Mouse (Mus musculus) heart, postnatal 25 days (tissue): ENCODE data around the gene Ccdc51. TPM values are rescaled to one million over a fixed set of nuclear protein-coding genes. Genes with fewer than 3 reads are reported as not detected.
A peak's percentile ranks its signal among the peaks of the same experiment; 100 is the strongest.

Source experiments
- DNase-seq: peaks from one replicate; pipeline ENCODE4 v3.0.0; 2022; ENCODE audit warnings: low spot score
- intact Hi-C: fragments of 180-260 bp; cut with DNase I; formaldehyde crosslinking; loops from one replicate; pipeline ENCODE4 v1.15.1; 2025
- total RNA-seq, 2 experiments: library from RNA; stranded (reverse); gene quantifications; 2 replicates each; pipeline ENCODE4 v1.2.3; 2021

Gene Ccdc51
- 10 to 100 TPM; 11.5 to 12.2 TPM for total RNA-seq

DNA sequence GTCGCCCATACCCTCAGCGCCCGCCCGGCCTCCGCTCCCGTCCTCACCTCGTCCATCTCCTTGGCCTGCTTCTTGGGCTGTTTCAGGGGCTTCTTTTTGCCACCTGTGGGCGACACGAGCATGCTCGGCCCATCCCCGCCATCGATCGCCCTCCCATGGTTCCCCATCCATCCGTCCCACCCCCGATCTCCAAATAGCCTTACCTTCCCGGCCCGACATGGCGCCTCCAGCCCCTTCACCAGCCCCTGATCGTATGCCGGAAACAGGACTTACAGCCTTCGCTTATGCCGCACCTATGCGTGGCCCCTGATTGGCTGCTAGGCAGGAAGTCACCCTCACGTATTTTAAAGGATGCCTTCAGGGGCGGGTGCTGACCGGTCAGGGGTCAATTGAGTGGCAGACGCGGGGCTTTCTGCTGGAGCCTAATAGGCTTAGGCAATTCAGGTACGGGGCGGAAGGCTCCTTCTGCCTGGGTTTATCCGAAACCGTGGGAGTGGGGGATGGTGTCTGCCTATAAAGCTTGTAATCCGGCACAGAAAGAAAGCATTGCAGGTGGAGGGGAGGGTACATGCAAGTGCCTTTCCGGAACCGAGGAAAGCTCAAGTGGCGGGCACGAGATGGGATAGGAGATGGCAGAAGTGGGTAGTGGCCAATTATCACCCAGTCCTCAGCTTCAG is at the start of gene Ccdc51, which contains the start of gene Tma7:
Ccdc51 (plus strand) TSS at position 370 of the 677 bp plus-strand sequence.
Tma7 (minus strand) TSS at position 464 of the 677 bp plus-strand sequence.
- intact Hi-C loops = no loop called here
- DNase-seq = peak; percentile 74

DNA sequence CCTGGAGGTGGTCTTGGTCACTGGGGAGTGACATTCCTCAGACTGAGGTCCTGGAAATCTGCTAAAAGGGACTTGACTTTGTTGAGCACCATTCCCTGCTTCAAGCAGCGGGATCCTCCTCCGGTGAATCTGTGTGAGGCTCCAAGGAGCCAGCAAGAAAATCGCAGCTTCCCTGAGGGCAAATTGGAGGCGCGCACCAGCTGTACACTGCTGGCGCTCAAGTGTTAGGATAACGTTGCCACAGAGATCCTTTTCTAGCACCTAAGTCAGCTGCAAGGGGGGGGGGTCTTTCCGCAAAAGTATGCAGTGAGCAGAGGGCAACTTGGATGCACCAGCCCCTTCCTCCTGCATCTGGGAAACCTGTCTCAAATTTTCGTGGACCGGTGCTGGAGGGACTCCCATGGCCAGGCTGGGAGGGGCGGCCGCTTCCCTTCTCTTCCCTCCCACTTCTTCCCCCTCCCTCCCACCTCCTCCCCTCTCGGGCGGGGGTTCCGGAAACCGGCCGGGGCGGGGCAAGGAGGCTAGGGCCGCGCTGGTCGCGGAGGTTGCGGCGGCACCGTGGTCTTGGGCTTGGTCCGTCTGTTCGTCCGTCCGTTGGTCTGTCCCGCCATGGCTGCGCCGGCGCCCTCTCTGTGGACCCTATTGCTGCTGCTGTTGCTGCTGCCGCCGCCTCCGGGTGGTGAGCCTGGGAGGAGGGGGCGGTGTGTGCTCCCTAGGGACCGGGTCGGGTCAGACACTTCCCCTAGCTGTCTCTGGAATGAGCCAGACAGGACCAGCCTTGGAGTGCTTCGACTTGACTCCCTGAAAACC is 44.0 kb upstream of the Ccdc51 start, which contains the start of gene Shisa5:
Shisa5 (plus strand) TSS at position 480 of the 810 bp plus-strand sequence.
- intact Hi-C loops = loop anchor here (2.0 kb wide), 1 partner anchor 21 kb away; the partner anchor contains the start of gene Trex1
- peak; percentile 78 for DNase-seq

DNA sequence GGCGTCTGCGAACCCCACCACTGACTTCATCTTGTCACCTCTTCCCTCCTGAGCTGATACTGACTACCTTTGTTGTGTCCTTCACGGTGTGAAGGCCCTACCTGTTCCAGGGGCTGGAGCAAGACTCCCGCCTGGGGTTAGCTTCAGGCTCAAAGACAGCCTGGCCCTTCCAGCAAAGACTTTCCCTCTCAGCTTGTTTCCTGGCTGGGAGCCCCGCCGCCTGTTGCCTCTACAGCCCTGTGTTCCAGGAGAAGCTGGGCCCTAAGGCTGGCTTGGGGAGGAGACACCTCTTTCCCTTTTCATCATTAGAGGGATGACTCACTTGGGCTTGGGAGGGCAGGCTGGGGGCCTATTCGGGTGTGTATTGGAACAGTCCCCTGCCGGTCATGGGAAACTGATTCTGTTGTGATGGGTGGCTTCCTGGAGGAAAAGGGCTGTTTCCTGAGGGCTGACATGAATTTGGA is 43.4 kb upstream of the Ccdc51 start:
- intact Hi-C loops = loop anchor here (2.0 kb wide), 1 partner anchor 20 kb away; the partner anchor contains the start of gene Trex1
- DNase-seq = peak; percentile 71

DNA sequence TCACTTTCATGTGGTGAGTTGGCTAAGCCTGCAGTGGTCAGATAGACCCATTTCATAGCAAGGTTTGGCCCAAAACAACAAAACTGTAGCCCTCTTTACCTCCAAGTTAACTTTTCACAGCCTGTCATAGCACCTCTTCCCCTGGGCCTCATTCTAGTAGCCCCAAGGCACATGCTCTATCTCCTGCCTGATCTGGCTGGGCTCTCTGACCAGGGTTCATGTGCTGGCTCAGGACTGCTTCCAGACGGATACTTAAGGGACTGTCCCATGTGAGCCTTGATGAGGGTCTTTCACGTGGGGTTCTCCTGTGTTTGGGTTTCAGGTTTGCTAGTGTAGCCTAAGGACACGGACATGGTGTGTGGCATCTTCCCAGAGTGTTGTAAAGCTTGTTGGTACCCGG is 42.6 kb upstream of the Ccdc51 start:
- intact Hi-C loops = loop anchor here (2.0 kb wide), 1 partner anchor 19 kb away; the partner anchor contains the start of gene Trex1

DNA sequence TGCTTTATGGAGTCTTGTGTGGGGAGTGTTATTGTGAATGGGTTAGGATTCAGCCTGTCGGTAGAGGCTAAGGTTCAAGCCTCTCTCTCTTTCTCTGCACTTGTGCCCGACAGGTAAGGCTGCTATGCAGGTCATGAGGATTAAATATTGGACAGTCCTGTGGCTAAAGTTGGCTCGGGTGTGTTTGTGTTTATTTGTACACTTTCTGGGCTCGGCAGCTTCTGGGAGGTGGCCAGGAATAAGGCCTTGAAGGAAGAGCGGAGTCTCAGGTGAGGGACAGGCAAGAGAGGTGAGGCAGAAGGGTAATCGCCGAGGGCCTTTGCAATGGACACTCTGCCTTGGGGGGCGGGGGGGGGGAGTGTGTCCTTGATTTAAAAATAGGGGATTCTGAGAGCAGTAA is 42.1 kb upstream of the Ccdc51 start:
- intact Hi-C loops = no loop called here

More for the DNA sequence above, 42.6 kb upstream of the Ccdc51 start:
- no peak for DNase-seq

DNA sequence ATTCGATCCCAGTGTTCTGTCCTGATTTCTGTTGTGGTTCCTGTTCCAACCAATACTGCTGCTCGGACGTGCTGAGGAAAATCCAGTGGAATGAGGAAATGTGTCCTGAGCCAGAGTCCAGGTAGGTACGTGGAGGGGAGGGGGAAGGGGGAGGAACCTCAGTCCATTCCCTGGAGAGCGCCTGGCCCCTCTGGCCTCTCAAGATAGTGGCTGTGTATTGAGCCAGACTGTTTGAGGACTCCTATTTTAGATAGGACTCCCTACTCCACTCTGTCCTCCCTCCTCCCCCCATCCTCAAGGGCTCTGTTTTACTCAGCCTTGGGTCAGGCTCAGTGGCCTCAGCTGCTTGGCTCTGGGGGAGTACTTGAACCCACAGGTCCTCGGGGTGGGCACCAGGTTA is 41.4 kb upstream of the Ccdc51 start:
- intact Hi-C loops = no loop called here
- no peak for DNase-seq

More for the DNA sequence above, 42.1 kb upstream of the Ccdc51 start:
- no peak for DNase-seq

DNA sequence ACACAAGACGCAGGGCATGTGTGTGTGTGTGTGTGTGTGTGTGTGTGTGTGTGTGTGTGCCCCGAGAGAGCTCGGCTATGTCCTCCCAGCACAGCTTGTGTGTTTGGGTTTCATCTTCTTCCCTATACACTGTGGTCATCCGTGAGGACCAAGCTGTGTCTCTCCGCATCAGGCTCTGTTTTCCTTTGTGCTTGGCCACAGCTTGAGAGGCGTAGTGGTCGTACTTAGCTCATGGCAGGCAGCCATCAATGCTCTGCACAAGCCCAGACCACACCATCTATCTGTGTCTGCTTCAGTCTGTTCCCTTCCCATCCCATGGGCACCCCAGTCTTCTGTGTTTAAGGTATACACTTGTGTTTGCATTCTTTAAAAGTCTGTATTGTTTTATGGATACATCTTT is 40.9 kb upstream of the Ccdc51 start:
- intact Hi-C loops = no loop called here
- no peak for DNase-seq

DNA sequence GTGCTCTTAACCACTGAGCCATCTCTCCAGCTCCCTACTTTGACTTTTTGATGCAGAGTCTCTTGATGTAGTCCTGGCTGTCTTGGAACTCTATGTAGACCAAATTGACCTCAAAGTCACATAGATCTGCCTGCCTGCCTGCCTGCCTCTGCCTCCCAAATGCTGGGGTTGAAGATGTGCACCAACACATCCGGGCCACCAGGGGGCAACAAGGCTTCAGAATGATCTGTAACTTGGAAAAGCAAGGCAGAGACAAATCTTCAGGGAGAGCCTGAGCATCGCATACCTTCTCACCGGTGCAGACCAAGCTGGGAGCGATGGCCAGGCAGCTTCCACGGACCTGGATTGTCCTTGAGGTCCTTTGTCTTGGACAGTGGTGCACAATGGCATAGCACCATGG is 36.0 kb upstream of the Ccdc51 start:
- intact Hi-C loops = no loop called here
- DNase-seq = no peak

DNA sequence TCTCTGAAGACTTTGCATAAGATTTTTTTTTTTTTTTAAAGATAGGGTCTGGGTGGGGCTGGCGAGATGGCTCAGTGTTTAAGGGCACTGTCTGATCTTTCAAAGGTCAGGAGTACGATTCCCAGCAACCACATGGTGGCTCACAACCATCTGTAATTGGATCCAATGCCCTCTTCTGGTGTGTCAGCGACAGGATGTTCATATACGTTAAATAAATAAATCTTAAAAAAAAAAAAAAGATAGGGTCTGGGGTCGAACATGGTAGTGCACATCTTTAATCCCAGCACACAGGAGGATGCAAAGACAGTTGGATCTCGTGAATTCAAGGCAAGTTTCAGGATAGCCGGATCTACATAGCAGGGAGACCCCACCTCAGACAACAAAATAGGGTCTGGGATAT is 33.0 kb upstream of the Ccdc51 start:
- no peak for DNase-seq
- intact Hi-C loops = no loop called here

DNA sequence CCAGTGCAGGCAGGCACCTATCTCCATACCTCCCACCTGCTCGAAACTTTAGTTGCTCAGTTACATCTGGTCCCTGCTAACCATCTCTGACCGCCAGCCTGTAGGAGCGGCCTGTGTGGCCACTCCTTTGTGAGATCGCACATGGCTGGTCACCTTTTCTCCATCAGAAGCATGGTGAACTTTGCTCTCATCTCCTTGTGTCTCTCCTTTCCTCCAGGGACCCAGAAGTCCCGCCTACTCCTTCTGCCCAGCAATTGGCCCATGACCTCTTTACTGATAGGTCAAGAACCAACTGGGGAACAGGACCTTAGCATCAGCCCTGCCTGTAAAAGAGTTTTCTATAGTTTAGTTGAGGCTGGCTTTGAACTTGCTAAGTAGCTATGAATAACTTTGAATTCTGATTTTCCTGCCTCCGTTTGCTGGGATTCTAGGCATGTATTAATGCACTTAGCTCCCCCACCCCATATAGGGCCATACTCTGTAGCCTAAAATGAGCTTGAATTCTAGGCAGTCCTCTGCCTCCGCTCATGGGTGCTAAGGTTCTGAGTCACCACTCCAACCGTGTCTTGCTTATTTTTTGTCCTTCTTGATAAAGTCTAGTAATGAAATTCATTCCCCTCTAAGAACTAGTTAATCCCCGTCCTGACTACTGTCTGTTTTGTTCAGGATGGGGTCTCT is 32.2 kb upstream of the Ccdc51 start:
- intact Hi-C loops = no loop called here
- no peak for DNase-seq

DNA sequence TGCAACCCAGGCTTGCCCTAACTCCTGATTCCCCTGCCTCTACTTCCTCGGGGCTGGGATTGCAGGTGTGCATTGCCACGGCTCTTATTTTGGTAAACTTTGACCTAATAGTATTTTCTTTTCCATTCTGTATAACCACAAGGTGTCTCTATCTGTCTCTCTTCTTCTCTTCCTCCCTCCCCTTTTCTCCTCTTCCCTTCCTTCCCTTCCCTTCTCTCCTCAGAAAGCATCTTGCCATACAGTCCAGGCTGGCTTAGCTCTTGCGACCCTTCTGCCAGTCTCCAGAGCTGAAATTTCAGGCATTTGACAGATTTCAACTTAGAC is 31.7 kb upstream of the Ccdc51 start:
- no peak for DNase-seq
- intact Hi-C loops = no loop called here

DNA sequence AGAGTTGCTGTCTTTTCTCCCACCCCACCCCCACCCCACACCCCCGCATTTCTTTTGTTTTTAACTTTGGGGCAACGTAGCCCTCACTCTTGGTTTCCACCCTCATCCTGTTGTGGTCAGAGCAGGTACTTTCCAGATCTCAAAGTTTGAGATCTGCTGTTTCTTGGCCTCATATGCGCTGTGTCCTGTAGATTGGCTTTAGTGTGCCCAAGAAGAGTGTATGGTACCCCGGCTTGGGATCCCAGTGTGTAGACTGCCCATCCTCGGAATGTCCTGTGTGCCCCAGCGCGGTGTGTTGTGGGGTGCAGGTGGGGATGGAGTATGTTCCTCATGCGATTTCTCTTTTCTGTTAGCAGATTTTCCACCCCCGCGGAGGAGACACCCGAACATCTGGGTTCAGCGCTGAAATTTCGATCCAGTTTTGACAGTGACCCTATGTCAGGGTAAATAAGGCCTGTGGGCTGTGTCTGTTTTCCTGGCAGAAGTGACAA is 31.2 kb upstream of the Ccdc51 start:
- DNase-seq = no peak
- intact Hi-C loops = no loop called here

DNA sequence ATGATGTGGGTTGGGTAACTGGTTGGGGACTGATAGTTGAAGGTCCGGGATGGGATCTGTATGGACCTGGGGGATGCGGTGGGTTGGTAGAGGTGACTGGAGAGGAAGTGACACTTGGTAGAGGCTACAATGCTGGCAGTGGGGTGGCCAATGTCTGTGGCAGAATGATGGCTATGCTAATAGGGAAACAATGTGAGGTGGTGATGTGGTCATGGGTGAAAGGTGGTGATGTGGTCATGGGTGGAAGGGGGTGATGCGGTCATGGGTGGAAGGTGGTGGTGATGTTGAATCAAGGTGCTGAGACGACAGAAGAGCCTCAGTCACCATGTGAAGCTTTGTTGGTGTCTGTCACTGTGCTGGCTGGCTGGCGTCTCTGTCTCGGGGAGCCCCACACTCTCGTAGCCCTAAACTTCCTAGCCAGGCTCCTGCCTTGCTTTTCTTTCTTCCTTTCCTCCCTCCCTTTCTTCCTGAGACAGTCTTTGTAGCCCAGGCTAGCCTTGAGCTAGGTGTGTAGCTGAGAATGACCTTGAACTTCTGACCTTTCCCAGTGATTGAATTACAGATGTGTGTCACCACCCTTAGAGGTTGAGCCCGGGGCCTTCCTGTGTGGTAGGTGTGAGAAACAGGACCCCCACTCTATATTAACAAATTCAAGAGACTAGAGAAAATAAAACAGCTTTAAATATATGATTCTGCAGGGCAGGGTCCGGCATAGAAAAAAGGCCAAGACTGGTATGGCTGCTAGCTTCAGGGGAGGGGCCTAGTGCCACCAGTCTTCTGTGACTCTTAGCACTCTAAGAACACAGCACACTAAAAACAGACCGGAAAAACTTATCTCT is 30.4 kb upstream of the Ccdc51 start:
- intact Hi-C loops = no loop called here
- DNase-seq = no peak

DNA sequence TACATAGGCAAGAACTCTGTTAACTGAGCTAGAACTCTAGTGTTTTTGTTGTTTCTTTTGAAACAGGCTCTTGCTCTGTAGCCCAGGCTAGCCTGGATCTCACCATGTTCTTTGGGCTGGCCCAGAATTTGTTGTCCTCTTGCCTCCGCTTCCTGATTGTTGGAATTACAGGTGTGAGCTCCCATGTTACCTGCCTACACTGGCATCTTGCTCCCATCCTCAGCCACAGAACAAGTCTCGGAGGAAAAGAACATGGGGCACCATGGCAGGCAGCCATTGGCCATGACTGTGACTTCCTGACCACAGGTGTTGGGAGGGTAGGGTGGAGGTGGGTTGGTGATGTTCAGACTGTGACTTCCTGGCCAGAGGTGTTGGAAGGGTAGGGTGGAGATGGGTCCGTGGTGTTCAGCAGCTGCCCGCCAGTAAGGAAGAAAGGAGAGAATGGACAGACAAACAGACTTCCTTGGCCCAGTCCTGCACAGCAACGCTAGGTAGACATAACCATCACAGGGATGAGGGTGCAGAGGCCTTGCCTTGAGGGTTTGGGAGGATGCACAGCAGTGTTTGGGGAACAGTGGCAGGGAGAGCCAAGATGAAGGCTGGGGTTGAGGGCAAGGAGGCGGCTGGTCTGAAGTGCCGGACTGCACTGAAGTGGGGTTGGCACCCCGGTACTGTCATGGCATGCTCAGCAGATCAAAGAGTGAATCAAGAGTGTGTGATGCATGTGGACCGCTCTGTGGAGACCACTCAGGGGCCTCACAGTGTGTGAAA is 29.6 kb upstream of the Ccdc51 start:
- intact Hi-C loops = no loop called here
- DNase-seq = no peak

DNA sequence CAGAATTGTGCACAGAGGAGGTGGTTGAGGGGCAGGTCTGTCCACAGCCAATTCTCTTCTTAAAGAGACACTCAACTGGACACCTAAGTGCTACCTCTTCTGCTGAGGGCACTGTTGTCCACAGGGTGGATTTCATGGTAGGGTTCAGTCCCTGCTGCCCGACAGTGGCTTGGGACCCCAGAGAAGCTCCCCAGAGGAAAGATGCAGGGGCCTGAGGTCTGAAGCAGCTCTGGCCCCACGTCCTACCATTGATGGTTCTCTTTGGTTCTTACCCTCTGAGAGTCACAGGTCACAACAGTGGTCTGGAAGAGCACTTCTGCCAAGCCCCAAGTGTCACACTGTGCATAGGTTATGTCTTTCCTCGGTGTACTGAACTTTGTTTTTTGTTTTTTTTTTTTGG is 28.9 kb upstream of the Ccdc51 start:
- no peak for DNase-seq
- intact Hi-C loops = no loop called here

DNA sequence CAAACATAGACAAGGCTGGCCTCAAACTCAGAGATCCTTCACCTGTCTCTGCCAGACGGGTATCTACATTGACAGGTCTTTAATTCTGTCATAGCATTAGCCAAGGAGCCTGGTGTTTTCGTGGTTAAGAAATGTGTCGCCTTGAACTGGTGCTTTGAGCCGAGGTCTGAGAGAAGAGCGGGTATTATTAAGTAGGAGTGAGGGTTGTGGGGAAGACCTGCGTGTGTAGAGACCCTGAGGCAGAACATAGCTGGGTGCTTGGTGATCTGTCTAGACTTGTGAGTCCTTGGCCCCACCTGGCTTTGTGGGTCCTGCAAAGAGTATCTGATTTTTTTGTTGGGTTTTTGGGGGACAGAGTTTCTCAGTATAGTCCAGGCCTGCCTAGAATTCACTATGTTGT is 28.4 kb upstream of the Ccdc51 start:
- DNase-seq = no peak
- intact Hi-C loops = no loop called here

DNA sequence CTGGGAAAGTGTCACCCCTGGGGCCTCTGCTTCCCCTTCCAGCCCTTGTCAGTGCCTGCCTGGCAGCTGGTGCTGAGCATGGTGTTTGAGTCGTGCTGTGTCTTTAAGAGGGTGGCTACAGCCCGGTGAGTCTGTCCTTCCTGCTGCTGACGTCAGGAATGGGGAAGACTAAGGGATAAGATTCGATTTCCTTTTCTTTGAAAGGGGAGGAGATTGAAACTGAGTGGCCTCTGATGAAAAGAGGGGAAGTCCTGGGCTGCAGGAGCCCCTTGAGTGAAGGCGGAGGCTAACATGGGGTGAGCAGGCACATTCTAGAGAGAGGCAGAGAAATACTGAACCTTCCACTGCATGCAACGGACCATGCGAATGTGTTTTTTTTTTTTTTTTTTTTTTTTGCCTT is 27.6 kb upstream of the Ccdc51 start:
- intact Hi-C loops = no loop called here
- peak; percentile 69 for DNase-seq

DNA sequence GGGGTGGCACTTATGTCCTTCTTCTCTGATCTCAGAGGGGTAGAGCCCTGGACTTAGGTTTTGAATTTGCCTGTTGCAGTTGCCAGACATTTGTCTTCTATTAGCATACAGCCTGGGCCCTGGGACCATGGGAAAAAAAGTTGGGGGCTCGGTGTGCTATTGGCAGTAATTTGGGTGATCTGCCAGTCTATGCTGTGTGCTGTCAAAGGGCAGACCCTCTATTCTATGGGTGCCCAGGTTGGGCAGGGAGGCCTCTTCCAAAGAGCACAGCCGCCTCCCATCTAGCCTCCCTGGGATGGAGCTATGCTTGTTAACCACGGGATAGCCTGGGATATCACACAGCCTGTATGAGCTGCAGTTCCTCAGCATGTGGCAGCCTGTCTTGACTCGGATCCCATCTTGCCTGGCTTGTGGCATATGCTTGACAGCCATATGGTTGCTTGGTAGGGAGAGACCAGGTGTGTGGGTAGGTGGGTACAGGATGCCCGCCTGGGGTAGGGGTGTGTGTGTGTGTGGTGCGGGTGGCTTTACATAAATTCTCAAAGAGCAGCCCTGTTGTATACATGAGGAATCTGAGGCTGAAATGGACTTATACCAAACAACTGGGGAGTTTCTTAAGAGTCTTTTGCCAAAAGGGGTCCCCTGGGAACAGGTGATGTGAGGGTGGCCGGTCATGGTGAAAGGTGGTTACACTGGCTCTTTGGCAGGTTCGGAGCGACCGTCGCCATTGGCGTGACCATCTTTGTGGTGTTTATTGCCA is 26.8 kb upstream of the Ccdc51 start:
- intact Hi-C loops = no loop called here
- DNase-seq = no peak
